Mouse (Mus musculus) kidney, postnatal 10 days (tissue): ENCODE measurements around the gene Slc1a7.

Source experiments
- DNase-seq: peaks from one replicate; pipeline ENCODE4 v3.0.0; 2021; ENCODE audit warnings: mixed read lengths

Slc1a7 gene

GRCm38 (mm10) chr4:107967966-107968682, at the start of gene Slc1a7:
TSS of gene Slc1a7 (plus strand) at chr4:107968332.
- no peak for DNase-seq

DNA sequence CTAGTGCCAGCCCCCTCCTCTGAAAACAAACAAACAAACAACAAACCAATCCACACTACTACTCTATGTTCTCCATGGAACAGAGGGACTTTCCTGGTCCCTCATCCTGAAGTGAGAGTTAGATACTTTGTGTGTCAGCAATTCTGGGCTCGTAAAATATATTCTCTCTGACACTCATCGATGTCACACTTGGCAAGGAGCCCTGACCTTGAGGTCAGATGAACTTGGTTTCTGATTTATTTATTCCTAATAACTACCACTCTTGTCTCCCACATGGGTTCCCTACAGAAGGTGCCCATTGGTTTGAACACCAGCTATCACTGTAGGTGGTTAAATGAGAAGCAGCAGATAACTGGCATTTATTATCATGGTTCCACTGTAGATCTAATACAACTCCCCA, 47.8 kb upstream of the Slc1a7 start:
- DNase-seq, result peak; percentile 44

DNA sequence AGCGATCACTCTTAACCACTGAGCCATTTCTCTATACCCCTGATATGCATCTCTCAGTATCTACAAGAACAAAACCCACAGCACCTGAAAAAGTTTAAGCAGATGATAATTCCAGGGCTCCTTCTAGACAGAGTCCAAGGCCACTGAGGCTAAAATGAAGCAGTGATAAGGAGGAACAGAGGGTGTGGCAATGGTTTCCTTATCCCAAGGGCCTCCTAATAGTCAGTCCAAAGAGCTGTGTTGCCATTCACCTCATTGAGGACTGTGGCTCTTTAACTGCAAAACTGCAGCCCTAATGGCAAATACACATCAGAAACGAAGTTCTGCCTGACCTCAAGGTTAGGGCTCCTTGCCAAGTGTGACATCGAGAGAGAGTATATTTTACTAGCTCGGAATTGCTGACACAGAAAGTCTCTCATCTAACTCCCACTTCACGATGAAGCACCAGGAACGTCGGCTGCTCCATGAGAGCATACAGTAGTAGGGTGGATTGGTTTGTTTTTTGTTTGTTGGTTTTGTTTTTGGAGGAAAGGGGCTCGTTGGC, 46.9 kb upstream of the Slc1a7 start:
- peak; percentile 86 for DNase-seq

DNA sequence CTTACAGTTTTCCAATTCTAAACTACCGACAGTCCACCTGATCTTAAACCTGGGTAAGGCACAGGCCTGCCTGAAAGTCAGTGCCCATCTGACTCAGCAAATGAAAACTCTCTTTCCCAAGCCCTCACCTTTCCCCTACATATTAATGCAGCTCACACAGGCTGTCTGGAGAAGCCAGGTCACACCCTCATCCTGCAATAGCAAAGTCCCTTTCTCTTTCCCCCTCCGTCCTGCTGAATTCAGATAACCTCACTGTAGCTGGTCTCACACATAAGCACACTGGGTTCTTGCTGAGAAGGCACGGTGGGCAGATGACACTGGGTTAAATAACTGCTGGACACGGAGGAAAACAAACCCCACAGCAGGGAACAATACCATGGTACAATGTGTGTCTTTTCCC, 46.2 kb upstream of the Slc1a7 start:
- DNase-seq, result peak; percentile 52

DNA sequence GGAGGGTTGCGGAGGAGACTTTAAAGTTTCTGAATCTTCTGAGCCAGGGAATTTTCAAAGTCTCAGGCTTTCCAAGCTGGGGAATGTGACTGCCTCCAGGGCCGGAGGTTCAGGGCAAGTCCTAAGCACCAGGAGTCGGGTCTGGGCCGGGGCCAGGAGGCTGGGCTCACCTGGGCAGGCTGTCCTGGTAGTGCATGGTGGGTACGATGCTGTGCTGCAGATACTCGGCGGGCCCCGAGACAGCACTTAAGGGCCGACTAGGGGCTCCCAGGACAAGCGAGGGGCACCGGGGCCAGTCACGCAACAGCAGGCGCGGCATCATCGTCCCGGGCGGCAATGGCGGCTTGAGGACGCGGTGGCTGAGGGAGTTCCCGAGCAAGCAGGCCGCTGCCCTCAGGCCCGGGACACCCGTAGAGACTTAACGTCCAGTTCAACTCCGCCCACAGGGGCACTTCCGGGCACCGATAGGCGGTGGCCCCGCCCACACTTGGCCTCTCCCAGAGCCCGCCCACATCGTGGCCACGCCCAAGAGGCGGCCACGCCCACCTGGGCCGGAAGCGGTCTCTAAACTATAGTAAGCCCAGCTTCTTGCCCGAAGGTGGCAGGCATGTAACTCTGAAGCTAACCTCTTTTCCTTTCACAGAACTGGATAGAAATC, 44.9 kb upstream of the Slc1a7 start, which contains the start of gene Cpt2:
Cpt2 (minus strand) TSS at position 466 of the 658 bp plus-strand sequence.
- peak; percentile 98 for DNase-seq

- DNase-seq, result no peak
These were observed 44.3 kb upstream of the Slc1a7 start for GRCm38 (mm10) chr4:107923803-107924194.

DNA sequence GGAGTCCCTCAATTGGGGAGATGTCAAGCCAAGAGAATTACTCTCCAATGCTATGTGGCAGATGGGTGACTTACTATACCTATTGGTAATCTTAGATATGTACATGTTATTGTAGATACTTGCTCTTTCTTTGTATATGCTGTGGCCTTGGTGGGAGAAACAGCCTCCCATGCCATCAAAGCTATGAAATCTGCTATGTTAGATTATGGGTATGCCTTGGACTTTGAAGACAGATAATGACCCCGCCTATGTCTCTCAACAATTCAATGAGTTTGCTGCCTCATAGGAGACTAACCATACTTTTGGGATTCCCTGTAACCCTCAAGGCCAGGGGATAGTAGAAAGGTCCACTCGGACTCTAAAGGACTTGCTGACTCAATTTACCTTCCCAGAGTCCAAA, 39.9 kb upstream of the Slc1a7 start:
- DNase-seq, result no peak

GRCm38 (mm10) chr4:107928726-107929125, 39.4 kb upstream of the Slc1a7 start:
- DNase-seq, result no peak

- DNase-seq, result no peak
These were observed 36.7 kb upstream of the Slc1a7 start for GRCm38 (mm10) chr4:107931453-107931852.

GRCm38 (mm10) chr4:107933239-107933638, 34.9 kb upstream of the Slc1a7 start:
- DNase-seq, result no peak

DNA sequence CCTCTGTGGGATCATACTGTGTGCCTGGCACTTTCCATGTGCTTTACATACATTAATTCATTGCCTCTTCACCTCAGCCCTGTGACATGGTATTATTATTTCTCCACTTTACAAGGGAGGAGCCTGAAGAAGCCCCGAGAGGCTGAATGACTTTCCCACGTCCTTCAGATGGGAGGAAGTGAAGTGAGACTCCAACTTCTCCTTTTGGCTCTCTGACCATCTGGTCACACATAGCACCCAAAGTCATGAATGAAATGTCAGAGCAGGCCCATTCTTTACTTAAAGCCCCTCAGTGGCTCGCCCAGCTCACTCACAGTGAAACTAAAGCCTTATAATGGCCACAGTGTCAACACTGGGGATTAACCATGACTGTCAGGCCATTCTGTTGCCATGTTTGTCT, 32.9 kb upstream of the Slc1a7 start:
- no peak for DNase-seq

- peak; percentile 91 for DNase-seq
These were observed 30.8 kb upstream of the Slc1a7 start for GRCm38 (mm10) chr4:107937338-107937737.

DNA sequence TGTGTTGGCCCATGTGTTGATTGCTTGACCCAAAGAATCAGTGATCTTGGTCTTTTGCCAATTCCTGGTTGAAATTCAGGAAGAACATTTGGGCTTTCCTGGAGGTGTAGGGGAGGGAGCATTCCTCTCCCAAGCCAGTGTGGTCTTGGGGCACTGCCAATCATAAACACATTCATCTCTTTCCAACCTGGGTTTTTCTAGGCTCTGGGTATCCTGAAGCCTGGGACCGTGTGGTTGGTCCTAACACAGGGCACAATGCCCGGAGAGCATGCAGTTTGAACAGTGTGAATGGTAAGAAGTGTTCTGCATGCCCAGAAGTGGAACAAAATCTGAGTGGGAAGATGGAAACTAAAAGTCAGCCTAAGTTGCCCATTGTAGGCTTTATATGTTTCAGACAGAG, 30.0 kb upstream of the Slc1a7 start:
- no peak for DNase-seq

- DNase-seq, result no peak
These were observed 25.4 kb upstream of the Slc1a7 start for GRCm38 (mm10) chr4:107942741-107943140.

GRCm38 (mm10) chr4:107944141-107944540, 24.0 kb upstream of the Slc1a7 start:
- DNase-seq, result peak; percentile 39

DNA sequence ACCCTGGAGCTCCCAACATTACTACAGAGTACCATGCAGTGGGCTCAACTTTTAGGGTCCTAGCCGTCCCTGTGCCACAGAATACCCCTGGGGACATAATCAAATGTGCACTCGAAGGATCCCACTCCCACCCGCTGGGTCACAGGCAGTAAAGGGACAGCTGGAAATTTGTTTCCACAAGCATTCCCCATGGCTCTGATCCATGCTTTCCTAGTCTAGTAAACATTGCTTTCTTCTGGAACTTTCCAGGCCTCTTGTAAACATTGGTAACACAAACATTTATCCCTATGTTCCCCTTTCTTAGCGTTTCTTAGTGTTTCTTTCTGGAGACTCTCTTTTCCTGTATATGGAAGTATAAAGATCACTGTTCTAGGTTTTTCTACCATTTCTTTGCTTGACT, 18.2 kb upstream of the Slc1a7 start:
- no peak for DNase-seq

DNA sequence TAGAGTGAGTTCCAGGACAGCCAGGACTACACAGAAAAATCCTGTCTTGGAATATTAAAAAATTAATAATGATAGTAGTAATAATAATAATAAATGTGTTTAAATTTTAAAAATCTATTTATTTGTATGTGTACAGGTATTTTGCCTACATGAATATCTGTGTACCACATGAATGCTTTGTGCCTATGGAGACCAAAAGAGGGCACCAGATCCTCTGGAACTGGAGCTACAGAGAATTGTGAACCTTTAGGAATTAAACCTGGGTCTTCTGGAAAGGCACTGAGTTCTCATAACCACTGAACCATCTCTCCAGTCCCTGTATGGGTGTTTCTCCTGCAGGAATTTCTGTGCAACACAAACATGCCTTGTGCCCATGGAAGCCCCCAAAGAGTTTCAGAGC, 15.3 kb upstream of the Slc1a7 start:
- DNase-seq, result no peak

- DNase-seq, result no peak
These were observed 12.4 kb upstream of the Slc1a7 start for GRCm38 (mm10) chr4:107955691-107956090.

DNA sequence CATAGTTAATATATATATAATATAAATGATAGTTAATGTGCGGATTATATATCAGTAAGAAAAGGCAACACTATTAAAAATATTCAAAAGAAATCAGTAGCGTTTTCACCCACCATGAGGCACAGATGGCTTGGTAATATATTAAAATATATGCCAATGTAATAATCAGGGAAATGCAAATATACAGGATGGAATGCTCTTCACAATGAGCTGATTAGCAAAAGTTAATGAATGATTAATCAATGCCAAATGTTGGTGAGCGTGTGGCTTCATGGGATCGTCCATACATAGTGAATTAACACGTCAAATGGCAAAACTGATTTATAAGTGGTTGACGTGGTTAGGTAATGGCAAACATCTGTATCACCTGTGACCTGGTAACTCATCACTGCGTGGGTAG, 9.6 kb upstream of the Slc1a7 start:
- no peak for DNase-seq

DNA sequence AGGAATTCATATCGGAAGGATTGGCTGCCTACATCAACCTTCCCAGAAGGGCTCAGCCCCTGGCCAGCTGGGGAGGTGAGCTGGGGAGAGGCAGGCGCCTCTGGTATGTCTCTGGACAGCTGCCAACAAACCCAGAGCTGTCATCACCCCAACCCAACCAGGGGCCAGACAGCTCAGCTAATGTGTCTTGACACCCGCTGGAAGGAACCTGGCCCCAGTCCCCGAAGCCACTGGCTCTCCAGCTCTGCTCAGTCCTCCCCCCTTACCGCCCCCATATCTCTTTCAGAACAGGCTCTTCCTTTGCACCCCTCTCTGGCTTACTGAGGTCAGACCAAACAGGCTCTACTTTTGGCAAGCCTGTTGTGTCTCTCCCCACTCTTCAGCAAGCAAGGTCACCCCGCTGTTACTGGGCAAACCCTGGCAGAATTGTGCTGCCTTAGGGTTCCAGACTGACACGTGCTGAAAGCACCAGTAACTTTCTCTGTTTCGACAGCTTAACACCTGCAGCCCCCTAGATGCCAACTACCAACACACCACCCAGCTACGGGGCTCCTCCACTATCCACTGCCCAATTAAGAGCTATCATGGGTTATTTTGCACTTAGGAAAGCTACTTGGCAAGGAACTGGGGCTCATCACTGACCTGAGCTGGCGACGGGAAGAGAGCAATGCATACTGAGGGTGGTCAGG, 5.9 kb upstream of the Slc1a7 start:
- peak; percentile 56 for DNase-seq

- no peak for DNase-seq
These were observed 5.3 kb upstream of the Slc1a7 start for GRCm38 (mm10) chr4:107962792-107963191.

- DNase-seq, result no peak
These were observed 1.6 kb upstream of the Slc1a7 start for GRCm38 (mm10) chr4:107966416-107967109.

GRCm38 (mm10) chr4:107969781-107970180, 1.6 kb downstream of the Slc1a7 start:
- DNase-seq, result no peak
